Mouse (Mus musculus) C2C12 (cell line): Measurements from ENCODE around the gene Mtmr4. TPM values are rescaled to one million over a fixed set of nuclear protein-coding genes. Genes with fewer than 3 reads are reported as not detected.
A peak's percentile ranks its signal among the peaks of the same experiment; 100 is the strongest.

Source experiments
- H3K27me3 ChIP-seq: one replicate; pipeline ENCODE4 v1.6.1; 2011; ENCODE audit not compliant: control insufficient read depth, insufficient read depth, insufficient read length
- H3K36me3 ChIP-seq: one replicate; pipeline ENCODE4 v1.6.1; 2011; ENCODE audit not compliant: control insufficient read depth, insufficient read depth
- H3K4me3 ChIP-seq: one replicate; pipeline ENCODE4 v1.5.1; 2011; ENCODE audit warnings: mild to moderate bottlenecking, control low read depth; ENCODE audit not compliant: poor library complexity, insufficient read depth, severe bottlenecking
- H3K79me2 ChIP-seq: one replicate; pipeline ENCODE4 v1.6.1; 2011; ENCODE audit not compliant: control insufficient read depth, insufficient read depth
- H3K79me3 ChIP-seq: one replicate; pipeline ENCODE4 v1.6.1; 2011; ENCODE audit warnings: low read depth, control low read depth
- H3ac ChIP-seq: one replicate; pipeline ENCODE3; 2011; ENCODE audit warnings: low read depth; ENCODE audit not compliant: control insufficient read depth, insufficient read length
- CEBPB ChIP-seq: IDR thresholded peaks from one replicate; pipeline ENCODE4 v1.6.1; 2011; ENCODE audit warnings: low read depth, mild to moderate bottlenecking, control low read depth, moderate library complexity
- CTCF ChIP-seq: IDR thresholded peaks from one replicate; pipeline ENCODE4 v1.5.1; 2011; ENCODE audit not compliant: control insufficient read depth, insufficient read depth, insufficient read length
- FOSL1 ChIP-seq: IDR thresholded peaks from one replicate; pipeline ENCODE4 v1.8.0; 2011; ENCODE audit warnings: mild to moderate bottlenecking, low read length; ENCODE audit not compliant: poor library complexity, insufficient read depth, severe bottlenecking
- MAX ChIP-seq: IDR thresholded peaks from one replicate; pipeline ENCODE4 v1.6.1; 2011; ENCODE audit warnings: mild to moderate bottlenecking, control low read depth
- MYOD1 ChIP-seq: IDR thresholded peaks from one replicate; pipeline ENCODE4 v1.6.1; 2011; ENCODE audit warnings: low read depth; ENCODE audit not compliant: control insufficient read depth, insufficient read length
- MYOG ChIP-seq: IDR thresholded peaks from one replicate; pipeline ENCODE4 v1.6.1; 2011; ENCODE audit not compliant: control insufficient read depth, insufficient read length; ENCODE audit errors: extremely low read depth
- USF1 ChIP-seq: IDR thresholded peaks from one replicate; pipeline ENCODE4 v1.6.1; 2011; ENCODE audit warnings: low read depth, mild to moderate bottlenecking, control low read depth, moderate library complexity
- polyA plus RNA-seq: library from polyadenylated mRNA; unstranded; fragments of >200 nt; fragmentation: generic; extraction: Trizol; gene quantifications from one replicate; pipeline ENCODE4 v1.2.1, GENCODE M21; 2012; ENCODE audit warnings: missing spikeins

The Mtmr4 gene
- polyA plus RNA-seq, 1 experiment: 28.0 TPM

DNA sequence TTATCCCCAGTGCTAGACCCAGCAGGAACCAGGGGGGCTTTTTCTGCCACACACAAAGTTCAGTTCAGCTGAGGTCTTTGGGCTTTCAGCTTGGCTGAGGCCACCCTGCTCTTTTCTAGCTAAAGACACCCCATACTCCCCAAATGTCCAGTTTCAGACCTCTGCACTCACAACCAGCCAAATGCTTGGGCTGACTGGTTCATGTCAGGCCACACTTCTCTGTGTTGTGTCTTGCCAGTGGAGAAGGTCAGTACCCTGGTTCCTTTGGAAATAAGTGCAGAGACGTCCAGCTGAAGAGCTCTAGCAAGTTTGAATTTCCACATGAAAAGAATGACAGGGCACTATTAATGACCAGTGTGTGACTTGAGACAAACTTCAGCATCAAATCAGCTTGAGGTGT is 12.2 kb upstream of the Mtmr4 start:
- TF ChIP-seq FOSL1: no peak
- no peak for TF ChIP-seq CEBPB
- no peak for TF ChIP-seq MYOG
- no peak for TF ChIP-seq USF1
- no peak for TF ChIP-seq CTCF
- TF ChIP-seq MYOD1: no peak
- TF ChIP-seq MAX: no peak
- Histone ChIP-seq H3ac (no peak overlapping the region), H3K79me3 (no peaks in the 10 kb centered on the region), H3K36me3 (no peaks in the 10 kb centered on the region), H3K4me3 (no peak overlapping the region), H3K79me2 (no peaks in the 10 kb centered on the region), H3K27me3 (peaks cover 27% of the 10 kb centered on the region)

- no peak overlapping the region for H3ac ChIP-seq
- no peaks in the 10 kb centered on the region for H3K36me3 ChIP-seq
- no peaks in the 10 kb centered on the region for H3K79me3 ChIP-seq
- no peaks in the 10 kb centered on the region for H3K79me2 ChIP-seq
- peaks cover 27% of the 10 kb centered on the region for H3K27me3 ChIP-seq
- no peak overlapping the region for H3K4me3 ChIP-seq
- no peak for TF ChIP-seq MAX
- TF ChIP-seq MYOD1: no peak
- no peak for TF ChIP-seq FOSL1
- no peak for TF ChIP-seq MYOG
- no peak for TF ChIP-seq USF1
- no peak for TF ChIP-seq CTCF
- TF ChIP-seq CEBPB: no peak
Measured at GRCm38 (mm10) chr11:87580543-87581085, 11.3 kb upstream of the Mtmr4 start.

- no peak for TF ChIP-seq MYOD1
- TF ChIP-seq MAX: no peak
- TF ChIP-seq USF1: no peak
- TF ChIP-seq CEBPB: no peak
- no peak for TF ChIP-seq FOSL1
- no peak for TF ChIP-seq MYOG
- TF ChIP-seq CTCF: no peak
- Histone ChIP-seq H3K27me3 (peaks cover 27% of the 10 kb centered on the region), H3K4me3 (no peak overlapping the region), H3K79me2 (no peaks in the 10 kb centered on the region), H3K36me3 (no peaks in the 10 kb centered on the region), H3K79me3 (no peaks in the 10 kb centered on the region), H3ac (no peak overlapping the region)
Measured at GRCm38 (mm10) chr11:87581161-87581865, 10.6 kb upstream of the Mtmr4 start.

GRCm38 (mm10) chr11:87581933-87582710 is 9.8 kb upstream of the Mtmr4 start:
- H3K27me3 ChIP-seq: peaks cover 21% of the 10 kb centered on the region
- H3K79me2 ChIP-seq: no peaks in the 10 kb centered on the region
- no peak overlapping the region for H3K4me3 ChIP-seq
- H3K79me3 ChIP-seq: no peaks in the 10 kb centered on the region
- H3ac ChIP-seq: no peak overlapping the region
- no peaks in the 10 kb centered on the region for H3K36me3 ChIP-seq
- TF ChIP-seq MAX (peak; percentile 21), MYOD1 (peak; percentile 57), CTCF (no peak)

DNA sequence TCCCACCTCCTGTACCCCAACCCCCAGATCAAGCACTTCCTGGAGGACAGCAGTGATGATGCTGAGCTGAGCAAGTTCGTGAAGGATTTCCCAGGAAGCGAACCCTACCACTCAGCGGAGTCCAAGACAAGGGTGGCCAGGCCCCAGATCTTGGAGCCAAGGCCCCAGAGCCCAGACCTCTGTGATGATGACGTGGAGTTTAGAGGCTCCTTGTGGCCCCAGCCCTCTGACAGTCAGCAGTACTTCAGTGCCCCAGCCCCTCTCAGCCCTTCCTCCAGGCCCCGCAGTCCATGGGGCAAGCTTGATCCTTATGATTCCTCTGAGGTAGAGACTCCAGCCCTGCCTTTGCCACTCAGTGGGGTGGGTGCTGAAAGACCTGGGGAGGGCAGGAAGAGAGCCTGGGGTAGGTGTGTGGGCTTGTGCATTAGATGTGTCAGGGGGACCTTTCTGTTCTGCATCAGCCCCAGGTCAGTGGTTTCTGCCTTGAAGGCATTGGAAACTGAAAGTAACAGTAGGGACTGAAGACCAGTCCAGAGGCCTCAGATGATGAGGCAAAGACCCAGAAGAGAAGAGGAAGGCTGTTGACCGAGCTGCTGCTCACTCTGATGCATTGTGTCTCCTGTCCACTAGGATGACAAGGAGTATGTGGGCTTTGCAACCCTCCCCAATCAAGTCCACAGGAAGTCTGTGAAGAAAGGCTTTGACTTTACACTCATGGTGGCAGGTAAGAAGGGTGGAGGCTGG is 8.5 kb upstream of the Mtmr4 start:
- no peak overlapping the region for H3K4me3 ChIP-seq
- H3K79me2 ChIP-seq: no peaks in the 10 kb centered on the region
- no peaks in the 10 kb centered on the region for H3K79me3 ChIP-seq
- H3ac ChIP-seq: no peak overlapping the region
- TF ChIP-seq MYOD1 (no peak), CTCF (no peak), MYOG (no peak), CEBPB (no peak)
- H3K36me3 ChIP-seq: no peaks in the 10 kb centered on the region
- peaks cover 8% of the 10 kb centered on the region for H3K27me3 ChIP-seq
